Mouse (Mus musculus) embryonic facial prominence, embryonic 10.5 days (tissue): ENCODE measurements around the gene Mdga1. TPM values are rescaled to one million over a fixed set of nuclear protein-coding genes. Genes with fewer than 3 reads are reported as not detected.
A peak's percentile ranks its signal among the peaks of the same experiment; 100 is the strongest.

Source experiments
- DNase-seq: peaks from one replicate; pipeline ENCODE4 v3.0.0-alpha.2; 2017; ENCODE audit warnings: low spot score
- H3K27ac ChIP-seq: fragments of 300-500 bp; sonication (generic); replicated peaks from 2 replicates; pipeline ENCODE4 v1.5.1; 2016; ENCODE audit warnings: mild to moderate bottlenecking
- H3K27me3 ChIP-seq: fragments of 300-500 bp; sonication (generic); replicated peaks from 2 replicates; pipeline ENCODE4 v1.6.1; 2016; ENCODE audit warnings: low read depth, mild to moderate bottlenecking; ENCODE audit not compliant: poor library complexity, severe bottlenecking
- H3K36me3 ChIP-seq: fragments of 300-500 bp; sonication (generic); replicated peaks from 2 replicates; pipeline ENCODE4 v1.6.1; 2016; ENCODE audit warnings: mild to moderate bottlenecking, moderate library complexity
- H3K4me1 ChIP-seq: fragments of 300-500 bp; sonication (generic); 2 replicates; pipeline ENCODE4 v1.6.1; 2016
- H3K4me3 ChIP-seq: fragments of 300-500 bp; sonication (generic); 2 replicates; pipeline ENCODE4 v1.5.1; 2016; ENCODE audit warnings: mild to moderate bottlenecking, moderate library complexity
- H3K9me3 ChIP-seq: fragments of 300-500 bp; sonication (generic); 2 replicates; pipeline ENCODE4 v1.6.1; 2016; ENCODE audit warnings: mild to moderate bottlenecking
- WGBS: fragments of 180-500 bp; shearing (Covaris S2); methylation state at CpG from one replicate; pipeline ENCODE4 v1.1.7; 2016; 5-methylcytosine and 5-hydroxymethylcytosine counted together
- polyA plus RNA-seq: library from polyadenylated mRNA; unstranded; fragments of >200 nt; fragmentation: Nextera tagmentation; extraction: Ambion mirVana; gene quantifications from 2 replicates; pipeline ENCODE4 v1.2.1, GENCODE M21; 2016

Gene Mdga1
- polyA plus RNA-seq, 1 experiment from 2014 or later: 1.7 TPM

- Histone ChIP-seq H3K4me3 (no peak overlapping the region), H3K36me3 (no peaks in the 10 kb centered on the region), H3K27me3 (no peaks in the 10 kb centered on the region), H3K4me1 (peaks cover 20% of the 10 kb centered on the region), H3K9me3 (no peaks in the 10 kb centered on the region), H3K27ac (no peak overlapping the region)
- DNase-seq: no peak
- WGBS: 75% methylated on average over 5 of the region's 5 CpGs
Measured at GRCm38 (mm10) chr17:29912733-29913132, 57.2 kb downstream of the Mdga1 start.

DNA sequence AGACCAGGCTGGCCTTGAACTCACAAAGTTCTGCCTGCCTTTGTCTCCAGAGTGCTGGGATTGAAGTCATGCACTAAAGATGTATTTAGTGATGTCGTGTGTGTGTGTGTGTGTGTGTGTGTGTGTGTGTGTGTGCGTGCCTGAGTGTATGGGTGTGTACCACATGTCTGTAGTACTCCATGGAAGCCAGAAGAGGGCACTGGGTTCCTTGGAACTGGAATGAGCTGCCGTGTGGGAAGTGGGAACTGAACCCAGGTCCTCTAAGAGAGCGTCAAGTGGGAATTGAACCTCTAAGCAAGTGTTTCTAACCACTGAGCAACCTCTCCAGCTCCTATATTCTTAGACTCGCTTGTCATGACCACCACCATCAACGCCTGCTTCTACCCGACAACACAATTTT is 60.9 kb downstream of the Mdga1 start:
- H3K9me3 ChIP-seq: no peaks in the 10 kb centered on the region
- no peak overlapping the region for H3K4me3 ChIP-seq
- no peaks in the 10 kb centered on the region for H3K36me3 ChIP-seq
- no peak for DNase-seq
- H3K4me1 ChIP-seq: peaks cover 6% of the 10 kb centered on the region
- WGBS: 93% methylated on average over 7 of the region's 7 CpGs
- H3K27me3 ChIP-seq: no peaks in the 10 kb centered on the region
- H3K27ac ChIP-seq: no peak overlapping the region

DNA sequence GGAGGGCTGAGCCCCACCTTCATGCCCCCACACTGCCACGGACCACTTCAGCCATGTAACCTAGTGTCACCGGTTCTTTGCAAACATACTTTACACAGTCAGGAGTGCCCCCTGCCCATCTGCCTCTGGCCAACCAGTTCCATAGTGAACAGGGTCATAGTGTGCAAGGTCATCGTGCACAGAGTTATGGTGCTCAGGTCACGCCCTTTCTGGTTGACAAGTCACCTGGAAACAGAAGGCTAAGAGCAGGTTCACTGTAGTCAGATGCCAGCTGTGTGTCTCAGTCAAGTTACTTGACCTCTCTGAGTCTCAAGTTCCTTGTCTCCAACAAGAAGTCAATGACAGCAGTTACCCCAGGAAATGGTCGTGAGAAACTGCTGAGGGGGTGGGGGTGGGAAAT is 65.2 kb downstream of the Mdga1 start:
- no peaks in the 10 kb centered on the region for H3K9me3 ChIP-seq
- peaks cover 19% of the 10 kb centered on the region for H3K4me1 ChIP-seq
- H3K4me3 ChIP-seq: no peak overlapping the region
- H3K27ac ChIP-seq: no peak overlapping the region
- DNase-seq: no peak
- no peaks in the 10 kb centered on the region for H3K27me3 ChIP-seq
- no peaks in the 10 kb centered on the region for H3K36me3 ChIP-seq
- WGBS: 71% methylated on average over 5 of the region's 5 CpGs

DNA sequence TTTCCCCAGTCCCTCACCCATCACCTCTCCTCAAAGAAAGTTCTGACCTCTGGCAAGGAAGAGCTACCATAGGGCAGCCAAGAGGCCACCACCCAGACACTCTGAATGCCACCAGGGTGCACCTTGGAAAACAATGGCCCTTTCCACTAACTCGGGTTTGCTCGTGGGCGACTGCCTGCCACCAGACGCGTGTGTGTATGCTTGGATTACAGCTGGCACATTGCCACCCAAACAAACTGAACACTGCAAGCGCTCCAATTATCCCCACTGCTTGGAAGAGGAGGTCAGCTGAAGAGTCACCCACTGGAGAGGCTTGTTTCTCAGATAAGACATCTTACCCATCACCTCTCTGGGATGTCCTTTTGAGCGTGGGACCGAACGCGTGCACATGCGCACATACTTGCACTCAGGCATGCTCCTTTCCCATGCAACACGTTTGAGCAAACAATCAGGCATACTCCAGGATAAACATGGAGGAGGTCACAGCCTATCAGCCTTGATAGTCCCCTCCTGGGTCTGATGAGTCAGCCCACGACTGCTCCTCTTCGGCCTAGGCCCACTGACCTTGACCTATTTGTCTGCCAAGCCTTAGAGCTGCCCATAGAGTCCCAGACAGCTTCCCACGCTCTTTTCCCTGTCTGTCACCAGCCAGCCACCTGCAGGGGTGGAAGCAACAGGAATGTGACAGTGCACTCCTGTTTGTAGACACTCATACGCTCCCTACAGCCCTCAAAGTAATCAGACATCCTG is 67.3 kb downstream of the Mdga1 start:
- H3K27ac ChIP-seq: no peak overlapping the region
- WGBS: 82% methylated on average over 16 of the region's 16 CpGs
- H3K4me3 ChIP-seq: no peak overlapping the region
- peaks cover 20% of the 10 kb centered on the region for H3K4me1 ChIP-seq
- no peaks in the 10 kb centered on the region for H3K27me3 ChIP-seq
- DNase-seq: no peak
- no peaks in the 10 kb centered on the region for H3K36me3 ChIP-seq
- no peaks in the 10 kb centered on the region for H3K9me3 ChIP-seq

GRCm38 (mm10) chr17:29900289-29900688 is 69.6 kb downstream of the Mdga1 start:
- Histone ChIP-seq H3K27ac (no peak overlapping the region), H3K4me3 (no peak overlapping the region), H3K36me3 (no peaks in the 10 kb centered on the region), H3K27me3 (0 out of 2 replicates have a peak, but pooled peaks cover under 1% of the 10 kb centered on the region), H3K4me1 (peaks cover 43% of the 10 kb centered on the region), H3K9me3 (no peaks in the 10 kb centered on the region)
- WGBS: 90% methylated on average over 5 of the region's 5 CpGs
- no peak for DNase-seq

DNA sequence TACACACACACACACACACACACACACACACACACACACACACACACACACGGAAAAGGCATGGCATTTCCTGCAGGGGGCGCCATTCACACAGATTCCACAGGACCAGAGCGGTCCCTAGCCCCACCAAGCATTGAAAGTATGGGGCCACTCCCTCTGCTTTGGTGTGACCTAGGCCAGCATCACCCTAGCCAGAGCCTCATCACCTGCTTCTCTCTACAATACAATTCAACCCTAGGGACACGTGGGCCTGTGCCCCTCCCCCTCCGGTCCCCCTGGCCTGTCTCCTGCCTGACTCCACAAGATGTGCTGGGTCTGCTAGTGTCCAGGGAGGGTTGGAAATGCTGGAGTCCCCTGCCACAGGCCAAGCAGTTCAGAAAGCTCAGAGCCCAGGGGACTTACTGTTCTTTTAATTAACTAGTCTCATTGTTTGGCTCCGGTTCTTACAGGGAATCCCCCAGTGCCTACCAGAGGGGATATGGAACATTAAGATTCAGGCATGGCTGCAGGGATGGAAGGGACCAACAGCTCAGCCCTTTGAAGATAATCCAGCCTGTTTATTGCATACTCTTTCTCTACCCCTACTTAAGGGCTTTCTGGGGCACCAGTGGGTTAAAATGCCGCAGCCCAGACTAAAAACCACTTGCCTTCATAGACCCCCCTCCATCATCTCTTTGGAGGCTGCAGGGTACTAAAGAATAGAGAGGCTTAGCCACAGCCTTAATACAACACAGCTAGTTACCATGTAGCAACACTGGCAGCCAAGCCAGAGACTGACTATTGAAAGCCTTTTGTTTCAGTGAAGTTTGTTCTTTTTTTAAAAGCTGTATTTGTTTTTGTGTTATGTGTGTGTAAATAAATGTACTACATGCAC is 73.5 kb downstream of the Mdga1 start:
- Histone ChIP-seq H3K4me3 (no peak overlapping the region), H3K36me3 (no peaks in the 10 kb centered on the region), H3K9me3 (0 out of 2 replicates have a peak, but pooled peaks cover 2% of the 10 kb centered on the region), H3K4me1 (peaks cover 26% of the 10 kb centered on the region), H3K27me3 (peaks cover 22% of the 10 kb centered on the region), H3K27ac (0 out of 2 replicates have a peak overlapping the region, but pooled peaks have one; percentile 25)
- peak; percentile 64 for DNase-seq
- WGBS: 5% methylated on average over 7 of the region's 7 CpGs

- WGBS: 54% methylated on average over 5 of the region's 5 CpGs
- Histone ChIP-seq H3K4me3 (no peak overlapping the region), H3K27ac (no peak overlapping the region), H3K4me1 (peaks cover 26% of the 10 kb centered on the region), H3K9me3 (0 out of 2 replicates have a peak, but pooled peaks cover 2% of the 10 kb centered on the region), H3K27me3 (peaks cover 30% of the 10 kb centered on the region), H3K36me3 (no peaks in the 10 kb centered on the region)
- DNase-seq: no peak
Measured at GRCm38 (mm10) chr17:29895566-29895965, 74.3 kb downstream of the Mdga1 start.

- no peak for DNase-seq
- Histone ChIP-seq H3K9me3 (0 out of 2 replicates have a peak, but pooled peaks cover 2% of the 10 kb centered on the region), H3K27me3 (peaks cover 36% of the 10 kb centered on the region), H3K36me3 (no peaks in the 10 kb centered on the region), H3K4me3 (no peak overlapping the region), H3K4me1 (peaks cover 26% of the 10 kb centered on the region), H3K27ac (no peak overlapping the region)
- WGBS: 85% methylated on average over 5 of the region's 5 CpGs
Measured at GRCm38 (mm10) chr17:29894965-29895364, 74.9 kb downstream of the Mdga1 start.

GRCm38 (mm10) chr17:29890451-29891110 is 79.3 kb downstream of the Mdga1 start:
- no peaks in the 10 kb centered on the region for H3K36me3 ChIP-seq
- H3K27me3 ChIP-seq: peaks cover 80% of the 10 kb centered on the region
- no peak overlapping the region for H3K4me3 ChIP-seq
- DNase-seq: no peak
- 0 out of 2 replicates have a peak, but pooled peaks cover 2% of the 10 kb centered on the region for H3K9me3 ChIP-seq
- peaks cover 45% of the 10 kb centered on the region for H3K4me1 ChIP-seq
- WGBS: 66% methylated on average over 7 of the region's 7 CpGs
- H3K27ac ChIP-seq: no peak overlapping the region

DNA sequence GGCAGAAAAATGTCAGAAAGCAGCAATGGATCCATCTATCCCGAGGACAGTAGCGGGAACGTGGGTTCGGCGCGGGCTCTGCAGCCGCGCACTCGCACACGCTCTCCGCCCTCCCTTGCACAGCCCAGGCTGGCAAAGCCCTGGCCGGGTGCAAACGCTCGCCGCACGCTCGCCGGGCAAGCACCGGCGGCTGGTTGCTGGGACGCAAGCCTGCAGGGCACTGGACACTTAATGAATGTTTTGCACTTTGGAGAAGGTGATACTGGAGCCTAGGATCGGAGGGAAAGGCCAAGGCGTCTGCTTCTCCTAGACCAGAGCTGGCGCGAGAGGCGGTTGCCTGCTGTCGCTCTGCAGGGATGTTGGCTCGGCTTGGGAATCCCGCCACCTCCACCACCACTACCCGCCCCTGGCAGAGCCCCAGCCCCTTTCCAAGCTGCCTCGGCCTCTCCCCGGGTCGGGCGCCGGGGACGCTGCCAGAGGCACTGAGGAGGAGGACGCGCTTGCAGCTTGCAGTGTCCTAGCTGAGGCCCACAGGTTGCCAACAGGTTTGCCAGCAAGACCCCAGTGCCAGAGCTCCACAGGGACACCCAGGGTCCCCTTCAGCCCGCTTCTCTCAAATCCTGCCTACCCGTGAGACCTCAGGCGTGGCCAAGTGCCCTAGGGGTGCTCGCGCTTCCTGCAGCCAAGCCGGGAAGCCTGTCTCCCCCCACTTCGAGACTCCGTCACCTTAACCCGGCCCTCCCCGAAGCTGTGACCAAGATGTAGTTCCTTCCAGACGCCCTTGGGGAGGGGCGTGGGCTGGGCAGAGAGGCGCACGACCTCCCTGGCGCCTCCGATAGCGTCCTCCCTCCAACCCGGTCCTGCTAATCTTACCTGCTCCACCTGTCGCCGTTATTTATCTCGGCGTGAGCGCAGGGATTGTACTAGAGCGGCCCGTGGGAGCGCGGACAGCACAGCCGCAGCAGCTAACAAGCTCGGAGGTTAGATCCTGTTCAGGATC is 80.6 kb downstream of the Mdga1 start:
- Histone ChIP-seq H3K36me3 (no peaks in the 10 kb centered on the region), H3K9me3 (0 out of 2 replicates have a peak, but pooled peaks cover 2% of the 10 kb centered on the region), H3K27ac (peak overlapping the region; percentile 82), H3K4me3 (peak overlapping the region; percentile 73), H3K27me3 (peaks cover 85% of the 10 kb centered on the region), H3K4me1 (peaks cover 46% of the 10 kb centered on the region)
- under 1% methylated on average over 67 of the region's 67 CpGs for WGBS
- DNase-seq: peak; percentile 69
